Mouse (Mus musculus) intestine, embryonic 16.5 days (tissue): ENCODE measurements around the gene Sptlc2. TPM values are rescaled to one million over a fixed set of nuclear protein-coding genes. Genes with fewer than 3 reads are reported as not detected.

Experiments
- ATAC-seq: fragments of 200-750 bp; cut with Nextera tagmentation; 2 replicates; pipeline ENCODE4 v1.8.0; 2017; ENCODE audit warnings: moderate TSS enrichment, moderate library complexity
- H3K27ac ChIP-seq: fragments of 300-500 bp; sonication (generic); 2 replicates; pipeline ENCODE4 v1.5.1; 2014; ENCODE audit warnings: mild to moderate bottlenecking, low read length
- H3K27me3 ChIP-seq: fragments of 300-500 bp; sonication (generic); replicated peaks from 2 replicates; pipeline ENCODE4 v1.6.1; 2014; ENCODE audit warnings: low read length, control low read depth, mixed read lengths; ENCODE audit not compliant: control insufficient read depth, insufficient read depth
- H3K36me3 ChIP-seq: fragments of 300-500 bp; sonication (generic); 2 replicates; pipeline ENCODE4 v1.6.1; 2014; ENCODE audit warnings: low read length, control low read depth; ENCODE audit not compliant: control insufficient read depth, insufficient read depth
- H3K4me1 ChIP-seq: fragments of 300-500 bp; sonication (generic); 2 replicates; pipeline ENCODE4 v1.6.1; 2014; ENCODE audit warnings: low read length, control low read depth, mixed read lengths; ENCODE audit not compliant: control insufficient read depth, insufficient read depth
- H3K4me2 ChIP-seq: fragments of 300-500 bp; sonication (generic); 2 replicates; pipeline ENCODE4 v1.6.1; 2014; ENCODE audit warnings: low read depth, low read length, control low read depth
- H3K4me3 ChIP-seq: fragments of 300-500 bp; sonication (generic); 2 replicates; pipeline ENCODE4 v1.5.1; 2014; ENCODE audit warnings: mild to moderate bottlenecking, low read length
- H3K9ac ChIP-seq: fragments of 300-500 bp; sonication (generic); 2 replicates; pipeline ENCODE4 v1.6.1; 2014; ENCODE audit warnings: low read depth, low read length
- H3K9me3 ChIP-seq: fragments of 300-500 bp; sonication (generic); 2 replicates; pipeline ENCODE4 v1.6.1; 2016; ENCODE audit warnings: low read length, control low read depth; ENCODE audit not compliant: control insufficient read depth
- WGBS: fragments of 180-500 bp; shearing (Covaris S2); extraction: QIAGEN DNeasy Blood & Tissue Kit; methylation state at CpG from one replicate; pipeline ENCODE4 v1.1.7; 2014; 5-methylcytosine and 5-hydroxymethylcytosine counted together
- polyA plus RNA-seq: library from polyadenylated mRNA; unstranded; fragments of >200 nt; fragmentation: Nextera tagmentation; extraction: Ambion mirVana; gene quantifications from 2 replicates; pipeline ENCODE4 v1.2.1, GENCODE M21; 2015

Gene Sptlc2
- polyA plus RNA-seq, 1 experiment from 2014 or later: 126 TPM

DNA sequence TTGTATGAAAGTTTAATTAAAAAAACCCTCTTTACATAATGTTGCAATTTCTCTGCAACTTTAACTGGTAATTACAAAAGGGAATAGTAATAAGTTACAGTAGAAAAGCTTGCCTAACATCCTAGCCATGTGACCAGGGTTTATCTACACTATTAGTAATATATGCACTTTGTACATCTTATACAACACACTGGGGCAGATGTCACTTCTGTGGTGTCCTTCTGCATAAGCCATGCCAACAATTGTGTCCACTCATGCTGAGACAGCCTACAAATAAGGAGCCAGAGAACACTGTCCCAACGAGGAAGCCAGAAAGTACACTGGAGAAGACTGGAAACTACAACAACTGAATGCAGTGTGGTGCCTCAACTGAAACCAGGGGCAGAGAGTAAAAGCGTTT, 40.1 kb downstream of the Sptlc2 start:
- peak; percentile 86 for ATAC-seq
- H3K27ac ChIP-seq: no peak overlapping the region
- WGBS: 86% methylated on average over 2 of the region's 2 CpGs

DNA sequence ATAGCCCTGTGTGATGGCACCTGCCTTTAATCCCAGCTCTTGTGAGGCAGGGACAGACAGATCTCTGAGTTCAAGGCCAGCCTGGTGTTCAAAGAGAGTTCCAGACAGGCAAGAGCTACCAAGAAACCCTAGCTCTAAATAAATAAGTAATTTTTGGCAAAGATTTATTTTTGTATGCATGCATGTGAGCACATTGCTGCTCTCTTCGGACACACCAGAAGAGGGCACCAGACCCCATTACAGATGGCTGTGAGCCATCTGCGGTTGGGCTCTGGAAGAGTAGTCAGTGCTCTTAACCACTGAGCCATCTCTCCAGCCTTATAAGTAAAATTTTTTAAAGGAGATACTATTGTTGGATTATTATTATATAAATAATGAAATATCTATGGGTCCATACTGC, 40.6 kb downstream of the Sptlc2 start:
- Histone ChIP-seq H3K4me2 (no peak overlapping the region), H3K9ac (no peak overlapping the region), H3K27me3 (no peaks in the 10 kb centered on the region), H3K4me3 (no peak overlapping the region), H3K4me1 (no peaks in the 10 kb centered on the region), H3K9me3 (no peaks in the 10 kb centered on the region), H3K36me3 (peaks cover 3% of the 10 kb centered on the region; the same call in 1 of the 2 replicates), H3K27ac (no peak overlapping the region)
- 94% methylated on average over 2 of the region's 2 CpGs for WGBS
- peak; percentile 36; the same call in 1 of the 2 replicates for ATAC-seq

More for the DNA sequence above, 40.1 kb downstream of the Sptlc2 start:
- Histone ChIP-seq H3K27me3 (no peaks in the 10 kb centered on the region), H3K9ac (no peak overlapping the region), H3K9me3 (no peaks in the 10 kb centered on the region), H3K4me1 (no peaks in the 10 kb centered on the region), H3K4me3 (no peak overlapping the region), H3K36me3 (peaks cover 3% of the 10 kb centered on the region; the same call in 1 of the 2 replicates), H3K4me2 (no peak overlapping the region)

DNA sequence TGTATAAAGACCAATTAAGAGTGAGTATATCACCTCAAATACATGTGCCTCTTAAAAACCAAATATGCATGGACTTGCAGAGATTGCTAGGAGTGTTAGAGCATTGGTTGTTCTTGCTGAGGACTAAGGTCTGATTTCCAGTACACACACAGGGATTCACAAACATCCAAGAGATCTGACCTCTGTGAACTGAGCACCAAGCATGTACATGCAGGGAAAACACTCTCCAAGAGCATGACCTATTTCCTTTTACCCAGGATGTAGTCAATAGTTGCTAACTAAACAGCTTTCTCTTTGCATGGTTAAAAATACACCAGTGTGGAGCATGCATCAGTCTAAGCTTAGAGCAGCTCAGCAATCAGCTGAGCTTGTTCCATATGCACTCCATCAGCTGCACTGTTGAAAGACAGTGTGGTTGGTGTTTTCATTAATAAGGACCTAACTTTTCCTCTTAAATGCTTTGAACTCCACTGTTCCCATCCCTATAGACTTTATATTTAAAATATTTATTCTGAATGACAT, 45.0 kb downstream of the Sptlc2 start:
- Histone ChIP-seq H3K4me2 (no peak overlapping the region), H3K36me3 (peaks cover 3% of the 10 kb centered on the region; the same call in 1 of the 2 replicates), H3K27me3 (no peaks in the 10 kb centered on the region), H3K4me3 (no peak overlapping the region), H3K9me3 (no peaks in the 10 kb centered on the region), H3K27ac (no peak overlapping the region), H3K9ac (no peak overlapping the region), H3K4me1 (no peaks in the 10 kb centered on the region)
- no peak for ATAC-seq

GRCm38 (mm10) chr12:87338082-87338481, 50.1 kb downstream of the Sptlc2 start:
- Histone ChIP-seq H3K27me3 (no peaks in the 10 kb centered on the region), H3K27ac (no peak overlapping the region), H3K36me3 (peaks cover 5% of the 10 kb centered on the region; the same call in 1 of the 2 replicates), H3K4me2 (no peak overlapping the region), H3K4me1 (no peaks in the 10 kb centered on the region), H3K4me3 (no peak overlapping the region), H3K9me3 (no peaks in the 10 kb centered on the region), H3K9ac (no peak overlapping the region)
- 85% methylated on average over 4 of the region's 4 CpGs for WGBS
- ATAC-seq: no peak

DNA sequence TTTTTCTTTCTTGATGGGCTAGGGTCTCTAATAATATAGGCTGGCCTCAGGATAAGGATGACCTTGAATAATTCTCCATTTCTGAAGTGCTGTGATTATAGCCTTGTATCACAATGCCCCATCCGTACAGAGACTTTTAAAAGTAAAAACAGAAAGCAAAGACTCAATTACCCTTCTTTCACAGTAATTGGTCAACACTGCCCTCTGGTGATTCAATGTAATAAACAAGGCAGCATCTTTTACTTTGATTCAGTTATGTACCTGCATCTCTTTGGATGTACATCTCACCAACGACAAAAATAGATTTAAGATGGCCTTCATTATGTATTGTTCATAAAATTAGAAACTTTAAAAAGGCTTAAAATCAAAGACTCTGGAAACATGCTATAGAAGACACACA, 53.3 kb downstream of the Sptlc2 start:
- Histone ChIP-seq H3K9me3 (no peaks in the 10 kb centered on the region), H3K4me3 (no peak overlapping the region), H3K4me2 (no peak overlapping the region), H3K4me1 (no peaks in the 10 kb centered on the region), H3K27ac (no peak overlapping the region), H3K27me3 (no peaks in the 10 kb centered on the region), H3K36me3 (peaks cover 5% of the 10 kb centered on the region; the same call in 1 of the 2 replicates), H3K9ac (no peak overlapping the region)
- WGBS: 39% methylated on average over 2 of the region's 2 CpGs
- no peak for ATAC-seq

DNA sequence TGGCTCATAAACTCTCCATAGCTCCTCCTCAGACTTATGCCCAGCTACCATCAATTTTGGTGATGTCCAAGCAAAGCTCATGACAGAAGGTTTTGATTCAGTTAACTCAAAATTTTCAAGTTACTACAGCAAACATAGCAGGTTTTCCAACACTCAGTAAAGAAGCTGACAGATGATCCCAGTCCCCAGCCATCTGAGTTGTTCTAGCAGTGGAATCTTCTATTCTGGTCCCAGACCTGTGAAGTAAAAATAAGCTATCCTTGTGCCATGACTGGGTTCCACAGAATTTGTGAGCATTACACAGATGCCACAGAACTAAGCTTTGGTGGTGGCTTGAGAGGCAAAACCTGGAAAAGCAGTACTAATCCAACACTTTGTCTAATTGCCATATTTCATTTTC, 54.4 kb downstream of the Sptlc2 start:
- ATAC-seq: no peak
- H3K27me3 ChIP-seq: no peaks in the 10 kb centered on the region

GRCm38 (mm10) chr12:87332511-87332910, 55.6 kb downstream of the Sptlc2 start:
- no peaks in the 10 kb centered on the region for H3K4me1 ChIP-seq
- no peak overlapping the region for H3K9ac ChIP-seq
- H3K4me3 ChIP-seq: no peak overlapping the region
- no peak overlapping the region for H3K27ac ChIP-seq
- H3K9me3 ChIP-seq: no peaks in the 10 kb centered on the region
- no peak for ATAC-seq
- peaks cover 5% of the 10 kb centered on the region; the same call in 1 of the 2 replicates for H3K36me3 ChIP-seq
- no peak overlapping the region for H3K4me2 ChIP-seq
- H3K27me3 ChIP-seq: no peaks in the 10 kb centered on the region
- WGBS: 87% methylated on average over 4 of the region's 4 CpGs

More for the DNA sequence above, 54.4 kb downstream of the Sptlc2 start:
- Histone ChIP-seq H3K27ac (no peak overlapping the region), H3K36me3 (peaks cover 5% of the 10 kb centered on the region; the same call in 1 of the 2 replicates), H3K9me3 (no peaks in the 10 kb centered on the region), H3K4me2 (no peak overlapping the region), H3K4me1 (no peaks in the 10 kb centered on the region), H3K9ac (no peak overlapping the region), H3K4me3 (no peak overlapping the region)

DNA sequence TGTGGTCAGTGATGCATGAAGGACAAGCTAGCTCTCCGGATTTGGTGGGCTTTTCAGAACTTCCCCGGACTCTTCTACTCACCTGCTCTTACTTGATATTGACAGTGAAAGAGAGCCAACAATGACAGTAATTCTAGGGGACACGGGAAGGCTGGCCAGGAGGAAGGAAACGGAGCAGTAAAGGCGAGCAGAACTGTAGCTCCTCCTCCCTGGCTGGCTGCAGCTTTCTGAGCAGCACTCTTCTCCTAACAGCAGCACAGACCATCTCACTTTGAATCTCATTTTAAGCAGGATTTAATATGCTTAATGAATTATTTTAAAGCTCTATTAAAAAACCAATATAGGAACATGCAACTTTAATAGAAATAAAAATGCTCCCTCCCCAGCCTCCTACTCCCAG, 56.2 kb downstream of the Sptlc2 start:
- H3K27ac ChIP-seq: no peak overlapping the region
- H3K9ac ChIP-seq: no peak overlapping the region
- H3K27me3 ChIP-seq: no peaks in the 10 kb centered on the region
- H3K4me1 ChIP-seq: no peaks in the 10 kb centered on the region
- no peaks in the 10 kb centered on the region for H3K9me3 ChIP-seq
- no peak for ATAC-seq
- no peak overlapping the region for H3K4me3 ChIP-seq
- peaks cover 5% of the 10 kb centered on the region; the same call in 1 of the 2 replicates for H3K36me3 ChIP-seq
- H3K4me2 ChIP-seq: no peak overlapping the region
- WGBS: 55% methylated on average over 5 of the region's 5 CpGs

DNA sequence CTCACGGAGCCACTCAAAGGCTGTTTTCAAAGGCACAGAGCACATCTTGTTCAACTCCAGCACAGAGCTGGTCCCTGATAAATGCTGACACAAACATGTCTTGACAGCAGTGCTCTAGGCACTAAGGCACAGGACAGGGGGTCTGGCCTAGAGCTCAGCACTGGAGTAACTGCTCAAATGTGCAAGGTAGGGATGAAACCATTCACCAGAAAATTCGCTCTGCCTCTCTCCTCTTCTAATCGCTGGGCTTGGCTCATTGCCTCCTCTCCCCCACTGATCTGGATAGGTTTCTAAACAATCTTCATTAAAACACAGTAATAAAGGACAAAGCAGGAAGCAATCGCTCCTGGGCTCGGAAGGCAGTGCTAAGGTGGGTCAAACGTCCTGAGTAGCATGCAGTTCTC, 57.1 kb downstream of the Sptlc2 start:
- no peak for ATAC-seq
- H3K27me3 ChIP-seq: no peaks in the 10 kb centered on the region
- 53% methylated on average over 6 of the region's 6 CpGs for WGBS
- H3K4me3 ChIP-seq: no peak overlapping the region
- H3K9me3 ChIP-seq: no peaks in the 10 kb centered on the region
- no peak overlapping the region for H3K4me2 ChIP-seq
- H3K27ac ChIP-seq: no peak overlapping the region
- H3K4me1 ChIP-seq: no peaks in the 10 kb centered on the region
- H3K36me3 ChIP-seq: peaks cover 5% of the 10 kb centered on the region; the same call in 1 of the 2 replicates
- no peak overlapping the region for H3K9ac ChIP-seq

- no peaks in the 10 kb centered on the region for H3K9me3 ChIP-seq
- H3K27me3 ChIP-seq: no peaks in the 10 kb centered on the region
- no peaks in the 10 kb centered on the region for H3K4me1 ChIP-seq
- H3K4me3 ChIP-seq: no peak overlapping the region
- no peak overlapping the region for H3K27ac ChIP-seq
- ATAC-seq: no peak
- WGBS: 66% methylated on average over 2 of the region's 2 CpGs
- no peak overlapping the region for H3K4me2 ChIP-seq
- H3K9ac ChIP-seq: no peak overlapping the region
- H3K36me3 ChIP-seq: peaks cover 5% of the 10 kb centered on the region; the same call in 1 of the 2 replicates
These were observed 57.9 kb downstream of the Sptlc2 start for GRCm38 (mm10) chr12:87330213-87330612.
